Mouse (Mus musculus): Measurements from ENCODE around the gene Arg1. TPM values are rescaled to one million over a fixed set of nuclear protein-coding genes. Genes with fewer than 3 reads are reported as not detected.

Gene Arg1
- total RNA-seq (2021) = not detected
- long read RNA-seq, experiment 1 = 0 reads
- long read RNA-seq, experiment 2 = 0 reads

DNA sequence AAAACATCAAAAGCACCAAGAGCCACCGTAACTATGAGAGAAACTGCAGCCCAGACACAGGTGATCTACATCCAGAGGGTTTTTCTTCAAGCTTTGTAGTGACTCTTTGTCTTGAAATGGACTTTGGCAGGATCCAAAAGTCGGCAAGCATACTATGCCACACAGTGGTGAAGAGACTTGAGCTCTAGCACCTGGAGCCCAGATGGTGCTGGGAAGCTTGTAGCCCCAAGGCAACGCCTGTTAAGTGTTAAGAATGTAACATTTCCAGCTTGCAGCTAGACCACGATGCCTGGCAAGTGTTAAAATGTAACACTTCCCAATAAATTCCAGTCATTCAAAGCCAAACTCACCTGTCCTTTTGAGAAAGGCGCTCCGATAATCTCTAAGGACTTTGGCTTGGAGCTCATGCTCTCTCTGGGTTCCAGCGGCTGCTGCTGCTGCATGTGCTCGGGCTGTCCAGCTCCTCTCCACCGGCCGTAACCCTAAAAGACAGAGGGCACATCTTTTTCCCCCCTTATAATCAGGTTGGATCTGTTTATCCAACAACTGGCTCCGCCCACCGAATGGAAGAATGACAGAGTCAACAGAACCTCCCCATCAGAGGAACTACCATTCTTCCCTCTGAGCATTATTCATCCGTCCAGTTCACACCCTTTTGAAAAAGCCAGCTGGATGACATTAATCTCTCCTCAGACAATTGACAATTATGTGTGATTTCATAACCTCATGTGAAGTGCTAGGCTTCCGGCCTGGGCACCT, at the start of gene Arg1:
Gene Arg1 (minus strand): TSS at position 523 of the 759 bp plus-strand sequence.
- TF ChIP-seq CTCF (IDR thresholded peaks at IDR 0.05) = no peak
- H3K4me3 ChIP-seq = peak within 1 kb of the TSS; percentile 53
- no peak within 1 kb of the TSS for H3K27ac ChIP-seq
- no peak for DNase-seq
- intact Hi-C loops (cut with DNase I) = no loop called here

DNA sequence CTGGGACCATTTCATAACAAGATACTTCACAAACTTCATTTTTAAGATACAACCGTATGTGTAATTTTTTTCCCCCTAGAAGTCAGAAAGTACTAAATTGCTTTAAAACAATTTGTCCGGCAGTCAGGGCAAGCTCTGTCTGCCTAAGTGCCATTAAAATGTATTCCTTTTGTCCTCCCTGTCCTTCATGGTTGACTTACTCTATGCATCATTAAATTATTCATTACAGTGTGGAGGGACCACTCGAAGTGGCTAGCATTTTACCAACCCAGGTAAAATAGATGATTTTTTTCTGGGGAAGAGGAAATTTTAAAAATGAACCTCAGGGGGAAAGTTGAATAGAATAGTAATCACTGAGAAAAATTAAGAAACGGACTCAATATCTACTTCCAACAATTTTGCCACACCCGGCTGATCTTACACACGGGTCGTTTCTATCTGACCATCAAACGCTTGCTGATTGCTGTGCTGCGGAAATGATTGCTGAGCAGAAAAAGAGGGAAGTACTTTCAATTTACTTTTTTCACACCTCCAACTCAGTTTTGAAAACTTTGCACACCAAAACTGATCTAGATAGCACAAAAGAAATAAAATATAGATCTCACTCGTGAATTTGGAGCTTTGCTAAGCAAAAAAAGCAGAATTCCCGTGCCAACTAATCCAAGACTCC, 46.7 kb upstream of the Arg1 start:
- TF ChIP-seq CTCF (IDR thresholded peaks at IDR 0.05) = no peak
- Histone ChIP-seq H3K27ac (no peak overlapping the region), H3K4me3 (no peak overlapping the region)
- DNase-seq = no peak
- intact Hi-C loops (cut with DNase I) = no loop called here

DNA sequence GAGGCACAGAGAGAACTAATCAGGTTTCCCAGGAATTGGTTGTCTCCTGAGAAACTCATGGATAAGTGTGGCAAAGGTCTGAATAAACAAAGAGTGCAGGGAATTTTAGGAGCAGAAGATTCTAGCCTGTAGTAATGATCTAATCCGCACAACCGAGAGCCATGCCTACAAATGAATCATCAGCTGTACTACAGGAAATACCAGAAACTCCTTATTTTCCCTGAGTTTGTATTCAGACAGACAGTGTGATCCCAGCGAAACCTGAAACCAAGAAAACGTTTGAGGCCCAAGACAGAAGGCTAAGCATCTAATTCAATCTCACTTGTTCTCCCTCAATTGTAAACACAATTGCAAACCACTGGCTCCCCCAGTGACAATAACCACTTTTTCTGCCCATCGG, 46.1 kb upstream of the Arg1 start:
- TF ChIP-seq CTCF (IDR thresholded peaks at IDR 0.05) = no peak
- intact Hi-C loops (cut with DNase I) = no loop called here
- DNase-seq = no peak
- Histone ChIP-seq H3K27ac (no peak overlapping the region), H3K4me3 (no peak overlapping the region)

DNA sequence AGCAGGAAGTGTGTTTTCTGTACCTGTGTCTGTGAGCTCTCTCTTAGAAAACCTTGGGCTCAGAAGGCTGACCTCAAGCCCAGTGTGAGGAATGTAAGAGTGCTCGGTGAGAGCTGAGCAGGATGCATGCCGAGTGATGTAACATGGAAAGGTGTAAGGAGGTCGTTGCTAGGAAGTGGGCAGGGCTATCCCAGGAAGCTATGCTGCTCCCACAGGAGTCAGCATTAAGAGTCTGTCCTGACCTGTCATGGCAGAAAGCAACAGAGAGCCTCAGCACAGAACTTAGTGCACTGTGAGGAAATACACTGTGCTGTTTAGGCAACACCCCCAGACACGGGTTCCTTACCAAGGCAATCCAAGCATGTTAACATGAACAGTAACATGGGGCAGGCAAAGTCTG, 45.6 kb upstream of the Arg1 start:
- Histone ChIP-seq H3K4me3 (no peak overlapping the region), H3K27ac (no peak overlapping the region)
- no peak for TF ChIP-seq CTCF (IDR thresholded peaks at IDR 0.05)
- DNase-seq = no peak
- intact Hi-C loops (cut with DNase I) = no loop called here

DNA sequence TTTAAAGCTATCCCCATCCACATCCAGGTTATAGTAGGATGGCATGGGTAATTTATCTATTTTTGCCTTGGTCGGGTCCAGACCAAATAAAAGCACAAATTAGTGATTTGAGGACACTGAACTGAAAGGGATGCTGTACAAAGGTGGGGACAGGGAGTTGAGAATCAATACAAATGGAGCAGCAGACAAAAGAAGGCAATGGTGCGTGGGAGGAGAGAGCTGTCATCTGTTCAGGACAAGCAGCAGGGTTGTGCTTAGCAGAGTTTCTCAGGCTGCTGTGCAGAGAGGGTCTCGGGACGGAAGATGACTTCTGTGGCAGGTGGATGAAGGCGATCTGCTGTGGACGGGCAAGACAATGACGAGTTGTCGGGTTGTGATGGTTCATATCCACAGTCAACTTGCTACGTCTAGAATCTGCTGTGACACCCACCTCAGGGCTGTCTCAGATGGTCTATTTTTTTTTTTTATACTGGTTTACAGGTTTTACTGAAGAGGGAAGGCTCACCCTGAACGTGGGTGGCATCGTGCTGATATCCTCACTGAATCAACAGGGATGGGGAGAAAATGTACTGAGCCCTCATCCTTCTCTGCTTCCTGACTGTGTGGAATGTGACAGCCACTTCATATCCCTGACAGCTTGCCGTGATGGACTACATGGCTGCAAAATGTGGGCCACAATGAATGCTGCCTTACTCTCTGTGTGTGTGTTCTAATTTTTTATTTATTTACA, 38.7 kb upstream of the Arg1 start:
- DNase-seq = no peak
- no peak overlapping the region for H3K27ac ChIP-seq
- intact Hi-C loops (cut with DNase I) = no loop called here
- no peak overlapping the region for H3K4me3 ChIP-seq
- TF ChIP-seq CTCF (IDR thresholded peaks at IDR 0.05) = no peak

DNA sequence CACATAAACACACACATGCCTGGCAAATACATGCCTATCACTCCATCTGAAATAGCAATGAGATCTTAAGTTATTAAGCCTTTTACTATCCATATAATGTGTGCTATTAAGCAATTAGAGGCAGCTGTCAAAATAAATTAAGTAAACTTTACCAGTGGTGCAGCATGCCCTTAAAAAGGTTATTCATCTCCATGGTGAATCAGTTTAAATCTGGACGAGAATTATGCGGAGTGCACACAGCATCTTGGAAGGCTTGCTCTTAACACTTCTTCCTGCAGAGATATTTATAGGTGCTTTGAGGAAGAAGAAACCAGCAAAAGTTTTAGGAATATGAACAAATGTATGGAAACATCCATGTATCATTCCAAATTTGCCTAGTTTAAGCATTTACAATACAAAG, 34.6 kb upstream of the Arg1 start:
- Histone ChIP-seq H3K4me3 (no peak overlapping the region), H3K27ac (no peak overlapping the region)
- intact Hi-C loops (cut with DNase I) = loop anchor here (1.0 kb wide), 1 partner anchor 257 kb away; no protein-coding TSS in a partner anchor
- no peak for TF ChIP-seq CTCF (IDR thresholded peaks at IDR 0.05)
- no peak for DNase-seq

DNA sequence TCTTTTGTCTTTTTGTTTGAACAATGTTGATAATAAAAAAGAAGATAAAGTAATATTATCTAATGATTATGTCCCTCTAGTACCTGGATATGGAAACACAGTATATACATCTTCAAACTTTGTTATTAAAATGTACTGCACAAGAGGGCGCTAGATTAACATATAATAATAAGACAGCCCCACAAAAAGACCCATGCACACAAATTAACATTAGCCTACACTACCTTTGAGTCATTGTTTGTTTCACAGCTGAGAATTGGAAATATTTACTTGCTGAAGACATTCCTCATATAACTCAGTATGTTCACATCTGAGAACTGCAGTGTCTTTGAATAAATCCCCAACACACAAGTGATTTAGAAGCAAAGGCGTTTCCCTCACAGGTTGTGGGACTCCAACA, 33.8 kb upstream of the Arg1 start:
- TF ChIP-seq CTCF (IDR thresholded peaks at IDR 0.05) = peak; percentile 67
- Histone ChIP-seq H3K27ac (no peak overlapping the region), H3K4me3 (no peak overlapping the region)
- DNase-seq = no peak
- intact Hi-C loops (cut with DNase I) = loop anchor here (1.0 kb wide), 1 partner anchor 258 kb away; no protein-coding TSS in a partner anchor

DNA sequence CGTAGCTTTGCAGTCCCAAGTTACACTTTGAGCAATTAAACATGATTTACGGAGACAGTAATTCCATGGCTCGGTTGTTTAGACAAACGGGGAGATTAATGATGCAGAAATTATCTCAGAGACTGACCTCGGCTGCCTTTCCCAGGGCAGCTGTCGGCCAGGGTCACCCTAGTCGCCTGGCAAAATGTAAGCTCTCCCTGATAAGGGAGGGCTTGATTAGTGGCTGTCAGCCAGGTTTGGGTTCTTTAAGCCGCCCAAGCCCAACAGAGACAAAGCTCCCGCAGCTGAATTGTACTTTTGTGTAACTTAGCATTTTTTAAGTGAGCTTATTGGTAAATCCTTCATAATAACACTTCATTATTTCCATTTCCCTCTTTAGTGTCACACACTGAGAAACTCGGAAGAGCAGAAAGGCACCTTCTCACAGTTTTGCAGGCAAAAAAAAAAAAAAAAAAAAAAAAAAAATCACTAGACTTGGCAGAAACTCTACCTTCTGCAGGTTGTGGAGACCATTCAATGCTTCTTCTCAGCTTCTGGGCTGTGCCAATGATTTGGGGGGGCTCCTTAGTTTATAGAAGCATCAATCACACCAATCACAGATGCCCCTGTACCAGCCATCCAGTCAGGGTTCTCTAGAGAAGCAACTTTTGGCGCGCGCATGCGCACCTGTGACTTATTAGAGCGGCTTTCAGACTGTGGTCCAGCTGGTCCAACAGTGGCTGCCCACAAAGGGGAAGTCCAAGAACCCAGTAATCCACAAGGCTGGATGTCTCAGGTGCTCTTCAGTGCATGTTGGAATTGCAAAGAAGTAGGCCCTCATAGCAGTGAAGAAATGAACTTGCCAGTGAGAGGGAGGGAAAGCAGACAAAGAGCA, 32.0 kb upstream of the Arg1 start:
- no peak for TF ChIP-seq CTCF (IDR thresholded peaks at IDR 0.05)
- no peak for DNase-seq
- intact Hi-C loops (cut with DNase I) = no loop called here
- no peak overlapping the region for H3K4me3 ChIP-seq
- no peak overlapping the region for H3K27ac ChIP-seq

DNA sequence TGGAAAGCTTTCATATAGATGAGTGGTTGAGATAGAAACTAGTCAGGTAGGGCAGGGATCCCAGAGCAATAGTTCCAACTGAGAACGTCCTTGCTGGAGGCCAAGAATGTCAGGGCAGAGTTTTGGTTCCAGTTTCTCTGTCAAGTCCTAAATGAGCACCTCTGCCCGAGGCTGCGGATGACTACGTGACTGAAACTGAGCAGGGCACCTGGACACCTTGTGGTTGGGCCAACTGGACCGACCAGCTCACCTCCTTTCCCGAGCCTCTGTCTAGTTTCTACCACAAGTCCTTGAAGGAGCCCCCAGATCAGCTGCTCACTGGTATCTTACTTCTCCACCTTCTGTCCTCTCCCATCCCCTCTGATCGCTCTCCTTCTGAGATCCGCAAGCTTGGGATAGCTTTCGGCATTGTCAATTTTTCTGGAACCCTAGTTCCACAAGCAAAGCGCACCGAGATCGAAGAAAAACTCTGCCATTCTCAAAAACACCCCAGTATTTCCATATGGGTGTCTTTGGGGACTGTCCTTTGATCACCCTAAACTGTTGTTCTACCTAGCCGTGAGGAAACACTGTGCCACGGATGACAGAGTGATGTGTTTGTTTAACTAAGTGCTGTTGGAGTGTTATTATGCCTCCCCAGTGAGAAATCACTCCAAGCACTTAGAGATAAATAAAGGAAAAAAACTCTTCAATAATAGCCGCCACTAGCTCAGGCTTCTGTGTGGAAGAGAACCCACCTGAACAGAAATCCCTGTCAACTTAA, 31.2 kb upstream of the Arg1 start:
- intact Hi-C loops (cut with DNase I) = no loop called here
- no peak for TF ChIP-seq CTCF (IDR thresholded peaks at IDR 0.05)
- no peak overlapping the region for H3K4me3 ChIP-seq
- no peak for DNase-seq
- no peak overlapping the region for H3K27ac ChIP-seq

DNA sequence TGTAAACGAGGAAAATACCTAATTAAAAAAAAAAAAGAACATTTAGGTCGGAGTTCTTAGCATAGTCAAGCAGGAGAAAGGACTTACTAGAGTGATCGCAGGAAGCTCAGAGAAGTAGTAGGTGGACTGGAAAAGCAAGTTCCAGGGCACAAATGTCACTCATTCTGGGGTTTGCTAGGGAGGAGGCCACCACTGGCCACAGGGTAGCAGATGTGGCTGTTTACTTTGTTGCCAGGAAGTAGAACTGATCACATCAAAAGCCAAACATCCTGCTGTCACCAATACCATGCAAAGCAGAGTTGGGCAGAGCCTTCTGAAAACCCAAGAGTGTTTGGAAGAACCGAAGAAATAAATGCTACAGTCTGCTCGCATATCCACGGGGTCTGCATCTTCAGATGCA, 26.6 kb upstream of the Arg1 start:
- no peak for TF ChIP-seq CTCF (IDR thresholded peaks at IDR 0.05)
- DNase-seq = no peak
- intact Hi-C loops (cut with DNase I) = no loop called here
- no peak overlapping the region for H3K27ac ChIP-seq
- H3K4me3 ChIP-seq = no peak overlapping the region

DNA sequence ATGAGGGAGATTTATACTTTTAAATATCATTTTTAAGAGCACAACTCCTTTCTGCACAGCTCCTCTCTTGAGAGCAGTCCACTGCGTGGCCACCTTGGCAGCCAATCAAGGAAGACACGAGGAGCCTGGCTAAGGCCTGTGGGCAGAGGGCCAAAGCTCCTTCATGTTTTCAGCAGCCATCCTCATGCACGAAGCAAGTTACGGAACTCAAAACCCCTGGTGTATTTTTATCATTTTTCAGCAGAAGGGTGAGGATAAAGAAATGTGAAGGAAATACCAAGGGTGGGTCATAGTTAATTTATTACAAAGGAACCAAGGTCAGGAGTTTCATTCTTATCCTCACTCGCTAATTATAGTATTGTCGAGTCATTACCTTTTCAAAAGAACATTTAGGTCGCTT, 25.3 kb upstream of the Arg1 start:
- intact Hi-C loops (cut with DNase I) = no loop called here
- TF ChIP-seq CTCF (IDR thresholded peaks at IDR 0.05) = no peak
- peak; percentile 52 for DNase-seq
- Histone ChIP-seq H3K27ac (no peak overlapping the region), H3K4me3 (no peak overlapping the region)

DNA sequence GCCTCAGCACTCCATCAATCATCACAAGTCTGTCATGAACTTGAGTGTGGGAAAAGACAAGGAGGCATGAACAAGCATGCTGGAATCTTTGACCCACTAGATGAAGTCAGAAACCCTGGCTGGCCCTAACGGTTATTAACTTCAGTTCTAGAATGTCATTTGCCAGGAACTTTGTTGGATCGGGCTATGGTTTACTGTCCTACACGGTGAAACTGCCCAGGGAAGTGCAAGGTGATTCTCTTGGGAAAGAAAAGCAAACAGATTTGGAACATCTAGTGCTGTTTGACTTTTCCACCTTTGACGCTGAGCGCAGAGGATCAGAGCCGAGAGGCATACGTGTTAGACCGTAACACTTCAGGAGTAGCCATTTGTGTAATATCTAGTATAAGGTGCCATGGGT, 24.3 kb upstream of the Arg1 start:
- no peak overlapping the region for H3K27ac ChIP-seq
- no peak overlapping the region for H3K4me3 ChIP-seq
- DNase-seq = no peak
- TF ChIP-seq CTCF (IDR thresholded peaks at IDR 0.05) = no peak
- intact Hi-C loops (cut with DNase I) = no loop called here

Measured in gastrocnemius, adult 2 months (tissue).